Mouse (Mus musculus): Measurements from ENCODE around the gene Polm.

DNA sequence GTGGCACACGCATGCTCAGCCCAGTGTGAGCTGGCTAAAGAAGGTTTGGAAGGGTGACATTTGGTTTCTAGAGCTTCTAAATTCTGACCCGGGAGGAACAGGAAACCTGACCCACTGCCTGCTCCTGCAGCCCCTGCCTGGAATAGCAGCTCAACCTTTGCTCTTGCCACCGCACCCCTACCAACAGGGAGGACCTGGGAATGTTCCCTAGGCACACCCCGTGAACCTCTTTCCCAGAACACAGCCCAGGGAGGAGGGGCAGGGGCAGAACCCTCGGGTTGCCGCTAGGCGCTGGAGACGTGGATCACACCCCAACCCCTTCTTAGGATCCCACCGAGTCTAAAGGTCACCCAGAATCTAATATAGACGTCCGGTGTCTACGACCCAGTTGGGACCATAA is 35.8 kb downstream of the Polm start:
- TF ChIP-seq CTCF (IDR thresholded peaks at IDR 0.05; ENCODE audit: low read depth) (no peak), EP300 (IDR thresholded peaks at IDR 0.05; ENCODE audit: low read depth) (no peak)
